Mouse (Mus musculus) neural tube, embryonic 12.5 days (tissue): ENCODE data around the gene Sobp. TPM values are rescaled to one million over a fixed set of nuclear protein-coding genes. Genes with fewer than 3 reads are reported as not detected.

Experiments
- ATAC-seq: fragments of 200-750 bp; cut with Nextera tagmentation; 2 replicates; pipeline ENCODE4 v1.8.0; 2017; ENCODE audit warnings: low read depth, mild to moderate bottlenecking, moderate TSS enrichment, moderate library complexity; ENCODE audit not compliant: low FRiP score
- H3K27ac ChIP-seq: fragments of 300-500 bp; sonication (generic); 2 replicates; pipeline ENCODE4 v1.5.1; 2016
- H3K27me3 ChIP-seq: fragments of 300-500 bp; sonication (generic); replicated peaks from 2 replicates; pipeline ENCODE4 v1.6.1; 2016; ENCODE audit warnings: mild to moderate bottlenecking
- H3K36me3 ChIP-seq: fragments of 300-500 bp; sonication (generic); 2 replicates; pipeline ENCODE4 v1.6.1; 2016; ENCODE audit warnings: mild to moderate bottlenecking
- H3K4me1 ChIP-seq: fragments of 300-500 bp; sonication (generic); 2 replicates; pipeline ENCODE4 v1.6.1; 2016
- H3K4me2 ChIP-seq: fragments of 300-500 bp; sonication (generic); replicated peaks from 2 replicates; pipeline ENCODE4 v1.6.1; 2016; ENCODE audit warnings: mild to moderate bottlenecking
- H3K4me3 ChIP-seq: fragments of 300-500 bp; sonication (generic); 2 replicates; pipeline ENCODE4 v1.5.1; 2016
- H3K9ac ChIP-seq: fragments of 300-500 bp; sonication (generic); 2 replicates; pipeline ENCODE4 v1.6.1; 2016; ENCODE audit warnings: mild to moderate bottlenecking
- H3K9me3 ChIP-seq: fragments of 300-500 bp; sonication (generic); 2 replicates; pipeline ENCODE4 v1.6.1; 2016; ENCODE audit warnings: mild to moderate bottlenecking
- WGBS: fragments of 180-500 bp; shearing (Covaris S2); methylation state at CpG from one replicate; pipeline ENCODE4 v1.1.7; 2016; 5-methylcytosine and 5-hydroxymethylcytosine counted together
- polyA plus RNA-seq: library from polyadenylated mRNA; unstranded; fragments of >200 nt; fragmentation: Nextera tagmentation; extraction: Ambion mirVana; gene quantifications from 2 replicates; pipeline ENCODE4 v1.2.1, GENCODE M21; 2016

Gene Sobp
- polyA plus RNA-seq, 1 experiment from 2014 or later: 6.1 TPM

DNA sequence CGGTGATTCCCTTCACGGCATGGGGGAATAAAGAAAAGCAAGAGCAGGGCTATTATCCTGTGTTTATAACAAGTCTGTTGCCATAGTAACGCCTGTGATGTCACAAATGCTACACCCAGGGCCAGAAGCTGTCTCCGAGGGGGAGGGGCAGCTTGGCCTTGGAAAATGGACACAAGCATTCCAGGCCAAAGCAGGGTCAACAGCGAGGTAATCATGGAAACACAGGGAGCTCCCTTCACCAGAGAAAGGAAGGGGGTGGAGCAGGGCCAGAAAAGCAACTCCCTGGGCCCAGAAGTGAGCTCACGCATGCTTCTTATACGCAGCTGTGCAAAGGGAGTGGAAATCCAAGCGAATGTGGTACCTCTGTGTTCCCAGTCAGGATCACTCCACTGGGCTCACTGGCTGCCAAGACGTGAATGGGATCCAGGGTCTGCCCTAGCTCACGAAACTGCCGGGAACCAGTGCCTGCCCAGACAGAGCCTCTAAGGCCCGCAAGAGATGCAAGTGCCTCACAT is 19.2 kb downstream of the Sobp start:
- no peak overlapping the region for H3K9ac ChIP-seq
- H3K4me2 ChIP-seq: peak overlapping the region; percentile 41
- H3K27me3 ChIP-seq: no peaks in the 10 kb centered on the region
- H3K4me3 ChIP-seq: no peak overlapping the region
- H3K27ac ChIP-seq: no peak overlapping the region
- no peaks in the 10 kb centered on the region; the same call in 1 of the 2 replicates for H3K36me3 ChIP-seq
- 10% methylated on average over 12 of the region's 12 CpGs for WGBS
- H3K4me1 ChIP-seq: peaks cover 26% of the 10 kb centered on the region
- ATAC-seq: peak; percentile 90
- H3K9me3 ChIP-seq: no peaks in the 10 kb centered on the region

DNA sequence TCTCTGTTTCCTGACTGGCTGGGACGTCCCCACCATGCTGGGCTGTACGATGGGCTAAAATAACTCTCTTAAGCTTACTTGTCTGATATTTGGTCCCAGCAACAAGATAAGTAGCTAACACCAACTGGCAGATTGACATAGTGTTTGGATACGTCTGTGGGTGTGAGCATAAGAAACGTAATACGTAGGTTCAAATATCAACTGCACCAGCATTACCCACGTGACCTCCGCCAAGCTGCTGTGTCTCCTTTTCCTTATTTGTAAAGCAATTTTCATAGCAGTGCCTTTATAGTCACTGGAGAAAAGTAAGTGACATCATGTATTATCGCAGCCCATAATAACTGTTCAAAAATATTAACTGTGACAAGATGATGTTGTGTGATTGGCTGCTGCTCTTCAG is 21.7 kb downstream of the Sobp start:
- Histone ChIP-seq H3K4me3 (no peak overlapping the region), H3K4me1 (peaks cover 26% of the 10 kb centered on the region), H3K27ac (no peak overlapping the region), H3K27me3 (no peaks in the 10 kb centered on the region), H3K9me3 (no peaks in the 10 kb centered on the region), H3K4me2 (no peak overlapping the region), H3K9ac (no peak overlapping the region), H3K36me3 (no peaks in the 10 kb centered on the region; the same call in 1 of the 2 replicates)
- no peak for ATAC-seq
- 90% methylated on average over 8 of the region's 8 CpGs for WGBS

DNA sequence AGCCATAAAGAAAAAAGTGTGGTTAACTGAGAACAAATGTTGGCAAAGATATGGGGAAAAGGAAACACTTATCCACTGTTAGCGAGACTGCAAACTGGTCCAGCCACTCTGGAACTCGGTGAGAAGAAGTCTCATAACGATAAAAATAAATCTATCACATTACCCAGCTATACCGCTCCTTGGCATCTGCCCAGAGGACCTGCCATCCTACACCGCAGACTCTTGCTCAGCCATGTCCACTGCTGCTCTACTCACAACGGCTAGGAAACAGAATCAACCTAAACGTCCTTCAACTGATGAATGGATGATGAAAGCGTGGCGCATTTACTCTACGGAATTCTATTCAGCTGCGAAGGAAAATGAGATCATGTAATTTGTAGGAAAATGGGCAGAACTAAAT is 25.9 kb downstream of the Sobp start:
- no peak overlapping the region for H3K4me3 ChIP-seq
- H3K36me3 ChIP-seq: no peaks in the 10 kb centered on the region; the same call in 1 of the 2 replicates
- no peak for ATAC-seq
- H3K9me3 ChIP-seq: no peaks in the 10 kb centered on the region
- 87% methylated on average over 11 of the region's 11 CpGs for WGBS
- H3K4me2 ChIP-seq: no peak overlapping the region
- no peak overlapping the region for H3K27ac ChIP-seq
- no peak overlapping the region for H3K9ac ChIP-seq
- H3K4me1 ChIP-seq: no peaks in the 10 kb centered on the region
- H3K27me3 ChIP-seq: no peaks in the 10 kb centered on the region

- Histone ChIP-seq H3K4me2 (no peak overlapping the region), H3K27me3 (no peaks in the 10 kb centered on the region), H3K27ac (no peak overlapping the region), H3K9ac (no peak overlapping the region), H3K4me1 (no peaks in the 10 kb centered on the region), H3K4me3 (no peak overlapping the region), H3K36me3 (no peaks in the 10 kb centered on the region), H3K9me3 (no peaks in the 10 kb centered on the region)
- 91% methylated on average over 9 of the region's 9 CpGs for WGBS
- ATAC-seq: no peak
Measured at GRCm38 (mm10) chr10:43143173-43143572, 31.2 kb downstream of the Sobp start.

DNA sequence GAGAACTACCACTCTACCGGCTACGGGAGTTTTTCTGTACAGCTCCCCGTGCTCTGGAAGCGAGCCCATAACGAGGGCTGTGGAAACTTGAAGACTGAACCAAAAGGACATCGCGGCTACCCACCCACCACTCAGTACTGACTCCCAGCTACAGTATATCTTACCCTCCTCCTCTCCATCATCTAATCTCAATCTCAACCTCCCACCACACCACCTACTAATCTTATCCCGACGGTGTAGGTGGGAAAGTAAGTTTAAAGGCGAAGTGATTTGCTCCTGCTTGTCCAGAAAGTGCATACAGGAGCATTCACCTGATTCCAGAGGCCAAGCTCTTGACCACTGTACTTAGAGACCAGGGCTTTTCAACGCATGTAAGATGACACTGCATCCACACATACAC is 40.3 kb downstream of the Sobp start:
- 92% methylated on average over 11 of the region's 11 CpGs for WGBS
- 0 out of 2 replicates have a peak, but pooled peaks cover 4% of the 10 kb centered on the region for H3K9me3 ChIP-seq
- no peak overlapping the region for H3K4me3 ChIP-seq
- H3K9ac ChIP-seq: no peak overlapping the region
- no peaks in the 10 kb centered on the region for H3K27me3 ChIP-seq
- H3K27ac ChIP-seq: no peak overlapping the region
- no peak overlapping the region for H3K4me2 ChIP-seq
- no peaks in the 10 kb centered on the region for H3K36me3 ChIP-seq
- H3K4me1 ChIP-seq: no peaks in the 10 kb centered on the region
- ATAC-seq: no peak

DNA sequence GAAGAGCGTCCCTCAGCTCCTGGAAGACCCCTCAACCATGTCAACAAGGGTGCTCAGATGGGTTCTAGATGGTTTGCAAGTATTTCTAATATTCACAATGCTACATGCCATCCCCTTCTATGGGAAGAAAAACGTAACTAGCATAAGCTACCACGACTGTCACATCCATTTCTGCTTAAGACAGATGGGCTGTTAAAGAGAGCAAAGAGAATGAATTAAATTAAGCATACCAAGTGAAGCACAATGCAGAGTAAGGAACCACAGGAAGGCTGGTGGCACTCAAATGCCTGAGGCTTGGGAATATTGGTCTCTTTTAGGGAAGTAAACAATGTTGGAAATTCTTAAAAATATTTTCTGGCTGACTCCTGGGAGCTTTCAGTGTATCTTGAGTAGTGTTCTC is 45.6 kb downstream of the Sobp start:
- 33% methylated on average over 3 of the region's 3 CpGs for WGBS
- Histone ChIP-seq H3K4me2 (no peak overlapping the region), H3K4me3 (no peak overlapping the region), H3K9me3 (no peaks in the 10 kb centered on the region), H3K9ac (no peak overlapping the region), H3K27me3 (no peaks in the 10 kb centered on the region), H3K4me1 (peaks cover 9% of the 10 kb centered on the region; the same call in 1 of the 2 replicates), H3K27ac (no peak overlapping the region), H3K36me3 (peaks cover 3% of the 10 kb centered on the region; the same call in 1 of the 2 replicates)
- ATAC-seq: no peak

- WGBS: 64% methylated on average over 7 of the region's 7 CpGs
- H3K27ac ChIP-seq: no peak overlapping the region
- H3K9ac ChIP-seq: no peak overlapping the region
Measured at GRCm38 (mm10) chr10:43124561-43124960, 49.8 kb downstream of the Sobp start.

GRCm38 (mm10) chr10:43124156-43124555 is 50.2 kb downstream of the Sobp start:
- Histone ChIP-seq H3K27ac (no peak overlapping the region), H3K4me3 (no peak overlapping the region), H3K4me2 (no peak overlapping the region), H3K9me3 (no peaks in the 10 kb centered on the region), H3K27me3 (no peaks in the 10 kb centered on the region), H3K36me3 (peaks cover 3% of the 10 kb centered on the region; the same call in 1 of the 2 replicates), H3K9ac (no peak overlapping the region), H3K4me1 (peaks cover 9% of the 10 kb centered on the region)
- WGBS: 90% methylated on average over 4 of the region's 4 CpGs
- no peak for ATAC-seq

More at GRCm38 (mm10) chr10:43124561-43124960, 49.8 kb downstream of the Sobp start:
- no peak overlapping the region for H3K4me2 ChIP-seq
- H3K4me3 ChIP-seq: no peak overlapping the region
- H3K9me3 ChIP-seq: no peaks in the 10 kb centered on the region
- no peak for ATAC-seq
- peaks cover 9% of the 10 kb centered on the region for H3K4me1 ChIP-seq
- H3K36me3 ChIP-seq: peaks cover 3% of the 10 kb centered on the region; the same call in 1 of the 2 replicates
- H3K27me3 ChIP-seq: no peaks in the 10 kb centered on the region

GRCm38 (mm10) chr10:43123422-43123821 is 50.9 kb downstream of the Sobp start:
- WGBS: 74% methylated on average over 6 of the region's 6 CpGs
- no peak overlapping the region for H3K4me2 ChIP-seq
- ATAC-seq: no peak

GRCm38 (mm10) chr10:43120688-43121450 is 53.5 kb downstream of the Sobp start:
- no peak overlapping the region for H3K9ac ChIP-seq
- 39% methylated on average over 8 of the region's 8 CpGs for WGBS
- ATAC-seq: no peak
- H3K4me2 ChIP-seq: no peak overlapping the region
- no peaks in the 10 kb centered on the region for H3K27me3 ChIP-seq
- no peak overlapping the region for H3K4me3 ChIP-seq
- peaks cover 3% of the 10 kb centered on the region; the same call in 1 of the 2 replicates for H3K36me3 ChIP-seq
- no peaks in the 10 kb centered on the region; the same call in 1 of the 2 replicates for H3K4me1 ChIP-seq
- H3K9me3 ChIP-seq: no peaks in the 10 kb centered on the region
- no peak overlapping the region for H3K27ac ChIP-seq

More at GRCm38 (mm10) chr10:43123422-43123821, 50.9 kb downstream of the Sobp start:
- Histone ChIP-seq H3K4me3 (no peak overlapping the region), H3K9me3 (no peaks in the 10 kb centered on the region), H3K27ac (no peak overlapping the region), H3K36me3 (peaks cover 3% of the 10 kb centered on the region; the same call in 1 of the 2 replicates), H3K4me1 (peaks cover 5% of the 10 kb centered on the region), H3K9ac (no peak overlapping the region), H3K27me3 (no peaks in the 10 kb centered on the region)

GRCm38 (mm10) chr10:43116083-43116927 is 58.0 kb downstream of the Sobp start:
- no peak for ATAC-seq
- WGBS: 83% methylated on average over 3 of the region's 3 CpGs
- no peak overlapping the region for H3K4me2 ChIP-seq

DNA sequence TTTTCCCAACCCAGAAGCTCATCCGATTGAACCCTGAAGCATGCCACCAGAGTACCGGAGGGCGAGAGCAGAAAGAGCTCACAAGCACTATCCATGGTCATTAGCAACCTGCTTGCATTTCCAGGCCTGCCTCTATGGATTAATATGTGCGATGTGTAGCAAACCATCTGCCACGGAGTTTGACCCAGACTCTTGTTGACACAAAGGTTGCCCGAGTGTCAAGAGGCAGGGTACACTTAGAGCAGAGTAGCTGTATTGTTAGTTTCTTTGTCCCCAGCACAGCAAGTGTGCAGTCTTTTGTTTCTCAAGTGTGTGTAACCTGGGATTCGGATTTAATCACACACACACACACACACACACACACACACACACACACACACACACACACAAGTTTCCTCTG is 62.0 kb downstream of the Sobp start:
- H3K9ac ChIP-seq: no peak overlapping the region
- H3K4me3 ChIP-seq: no peak overlapping the region
- 40% methylated on average over 7 of the region's 7 CpGs for WGBS
- H3K4me1 ChIP-seq: peaks cover 14% of the 10 kb centered on the region; the same call in 1 of the 2 replicates
- no peaks in the 10 kb centered on the region for H3K9me3 ChIP-seq
- H3K4me2 ChIP-seq: no peak overlapping the region
- no peaks in the 10 kb centered on the region for H3K36me3 ChIP-seq
- H3K27me3 ChIP-seq: no peaks in the 10 kb centered on the region
- peak; percentile 28; the same call in 1 of the 2 replicates for ATAC-seq
- no peak overlapping the region for H3K27ac ChIP-seq

More at GRCm38 (mm10) chr10:43116083-43116927, 58.0 kb downstream of the Sobp start:
- no peak overlapping the region for H3K9ac ChIP-seq
- H3K27me3 ChIP-seq: no peaks in the 10 kb centered on the region
- H3K27ac ChIP-seq: no peak overlapping the region
- H3K9me3 ChIP-seq: no peaks in the 10 kb centered on the region
- H3K4me1 ChIP-seq: peaks cover 14% of the 10 kb centered on the region; the same call in 1 of the 2 replicates
- H3K4me3 ChIP-seq: no peak overlapping the region
- H3K36me3 ChIP-seq: no peaks in the 10 kb centered on the region
